Mouse (Mus musculus): ENCODE results near the gene Irf1. TPM values are rescaled to one million over a fixed set of nuclear protein-coding genes. Genes with fewer than 3 reads are reported as not detected.

The Irf1 gene
- total and polyA plus RNA-seq, 3 experiments = 17.8 to 64.9 (median 23.6) TPM

GRCm38 (mm10) chr11:53745260-53745659, 24.6 kb upstream of the Irf1 start:
- in situ Hi-C loops (cut with MboI; ENCODE audit: low pct_ligation_motif_present, low pct_unique_long_range_greater_than_20kb, low sequenced_read_pairs) = no loop called here
- no peak for DNase-seq (ENCODE audit: extremely low read depth)
- H3K27ac ChIP-seq (ENCODE audit: insufficient read depth, low read depth) = no peak overlapping the region
- H3K4me1 ChIP-seq (ENCODE audit: control insufficient read depth in 1 of 2, insufficient read depth in 2 of 2) = peaks cover 6 to 16% of the 10 kb centered on the region in 2 experiments
- H3K79me2 ChIP-seq (replicated peaks; ENCODE audit: control insufficient read depth, extremely low read depth, insufficient read depth, poor library complexity, severe bottlenecking) = no peaks in the 10 kb centered on the region
- no peak for TF ChIP-seq KAT2A (IDR thresholded peaks at IDR 0.05; ENCODE audit: insufficient replicate concordance, low read length)
- no peak for TF ChIP-seq EP300 (IDR thresholded peaks at IDR 0.05; ENCODE audit: low read length)
- TF ChIP-seq JUN (IDR thresholded peaks at IDR 0.05; ENCODE audit: insufficient read depth, low read depth, low read length) = no peak
- TF ChIP-seq CTCF (conservative IDR thresholded peaks at IDR 0.05 in 1 of 2, IDR thresholded peaks at IDR 0.05 in 1 of 2; ENCODE audit: low read depth in 2 of 2, low read length in 2 of 2) = peak in 1 of 2 experiments; percentile 56; a peak in 2 of 4 replicates
- no peak for TF ChIP-seq TCF12 (IDR thresholded peaks at IDR 0.05; ENCODE audit: low read depth, low read length)
- peak; percentile 67 for TF ChIP-seq SMC3 (IDR thresholded peaks at IDR 0.05; ENCODE audit: low read depth, low read length)
- TF ChIP-seq BHLHE40 (IDR thresholded peaks at IDR 0.05; ENCODE audit: low read depth, low read length) = 0 out of 2 replicates have a peak, but pooled peaks have one; percentile 20
- peak; percentile 43 for TF ChIP-seq ZC3H11A (IDR thresholded peaks at IDR 0.05; ENCODE audit: low read depth, low read length)
- TF ChIP-seq ZKSCAN1 (IDR thresholded peaks at IDR 0.05; ENCODE audit: borderline replicate concordance, low read depth, low read length) = no peak
- peak; percentile 70 for TF ChIP-seq ZNF384 (IDR thresholded peaks at IDR 0.05; ENCODE audit: low read depth, low read length)
- TF ChIP-seq GABPA (IDR thresholded peaks at IDR 0.05; ENCODE audit: insufficient replicate concordance, low read depth, low read length) = no peak
- no peak for TF ChIP-seq NRF1 (IDR thresholded peaks at IDR 0.05; ENCODE audit: low read depth, low read length)
- TF ChIP-seq SIN3A (IDR thresholded peaks at IDR 0.05; ENCODE audit: low read length) = no peak
- TF ChIP-seq RAD21 (IDR thresholded peaks at IDR 0.05; ENCODE audit: low read depth, low read length) = peak; percentile 50
- H3K4me3 ChIP-seq (replicated peaks in 1 of 3; ENCODE audit: low read depth in 2 of 3, low read length in 2 of 3, poor library complexity in 1 of 3) = no peak overlapping the region
- H3K27me3 ChIP-seq (replicated peaks) = peaks cover 3% of the 10 kb centered on the region
- H3K4me2 ChIP-seq (ENCODE audit: insufficient read depth, low read depth, poor library complexity, severe bottlenecking) = no peak overlapping the region
- no peak overlapping the region for H3K9ac ChIP-seq (ENCODE audit: insufficient read depth, low read depth)
- dilution Hi-C loops (cut with MboI; ENCODE audit: extremely low pct_ligation_motif_present, extremely low pct_unique_long_range_greater_than_20kb, low sequenced_read_pairs) = no loop called here
- no peaks in the 10 kb centered on the region for H3K9me3 ChIP-seq (replicated peaks; ENCODE audit: low read length)
- H3K36me3 ChIP-seq (replicated peaks in 1 of 2; ENCODE audit: control insufficient read depth in 1 of 2, insufficient read depth in 1 of 2, low read length in 1 of 2) = no peaks in the 10 kb centered on the region

GRCm38 (mm10) chr11:53747985-53748384, 21.8 kb upstream of the Irf1 start:
- H3K4me3 ChIP-seq (replicated peaks in 1 of 3; ENCODE audit: low read depth in 2 of 3, low read length in 2 of 3, poor library complexity in 1 of 3) = no peak overlapping the region
- peaks cover 6 to 16% of the 10 kb centered on the region in 2 experiments for H3K4me1 ChIP-seq (ENCODE audit: control insufficient read depth in 1 of 2, insufficient read depth in 2 of 2)
- no peak overlapping the region for H3K4me2 ChIP-seq (ENCODE audit: insufficient read depth, low read depth, poor library complexity, severe bottlenecking)
- no peaks in the 10 kb centered on the region for H3K36me3 ChIP-seq (replicated peaks in 1 of 2; ENCODE audit: control insufficient read depth in 1 of 2, insufficient read depth in 1 of 2, low read length in 1 of 2)
- H3K9ac ChIP-seq (ENCODE audit: insufficient read depth, low read depth) = no peak overlapping the region
- no peaks in the 10 kb centered on the region for H3K79me2 ChIP-seq (replicated peaks; ENCODE audit: control insufficient read depth, extremely low read depth, insufficient read depth, poor library complexity, severe bottlenecking)
- peaks cover 3% of the 10 kb centered on the region for H3K9me3 ChIP-seq (replicated peaks; ENCODE audit: low read length)
- no peak for DNase-seq (ENCODE audit: extremely low read depth)
- H3K27me3 ChIP-seq (replicated peaks) = peaks cover 3% of the 10 kb centered on the region
- in situ Hi-C loops (cut with MboI; ENCODE audit: low pct_ligation_motif_present, low pct_unique_long_range_greater_than_20kb, low sequenced_read_pairs) (no loop called here), dilution Hi-C loops (cut with MboI; ENCODE audit: extremely low pct_ligation_motif_present, extremely low pct_unique_long_range_greater_than_20kb, low sequenced_read_pairs) (no loop called here)
- TF ChIP-seq BHLHE40 (IDR thresholded peaks at IDR 0.05; ENCODE audit: low read depth, low read length) (peak; percentile 36), ETS1 (conservative IDR thresholded peaks at IDR 0.05; ENCODE audit: low read depth, low read length) (no peak)
- H3K27ac ChIP-seq (ENCODE audit: insufficient read depth, low read depth) = no peak overlapping the region
